Mouse (Mus musculus): ENCODE results near the gene Kncn. TPM values are rescaled to one million over a fixed set of nuclear protein-coding genes. Genes with fewer than 3 reads are reported as not detected.

Gene Kncn
- polyA plus RNA-seq, 1 experiment from 2014 or later, result not detected

Other genes with a start within 250 kb of the Kncn start
- gene Cyp4b1, start 236.7 kb upstream of the Kncn start, polyA plus RNA-seq (2014; fragmentation: Nextera tagmentation; extraction: Ambion mirVana), result 0.53 and 0.83 TPM in 2 replicates
- gene Efcab14, start 146.7 kb upstream of the Kncn start, polyA plus RNA-seq (2014; fragmentation: Nextera tagmentation; extraction: Ambion mirVana), result 42.8 and 43.2 TPM in 2 replicates
- gene Tex38, start 103.4 kb upstream of the Kncn start, polyA plus RNA-seq (2014; fragmentation: Nextera tagmentation; extraction: Ambion mirVana), result 0.28 and 0.34 TPM in 2 replicates
- gene Atpaf1, start 99.6 kb upstream of the Kncn start, polyA plus RNA-seq (2014; fragmentation: Nextera tagmentation; extraction: Ambion mirVana), result 77.7 and 77.9 TPM in 2 replicates
- gene Mob3c, start 56.3 kb upstream of the Kncn start, polyA plus RNA-seq (2014; fragmentation: Nextera tagmentation; extraction: Ambion mirVana), result 6.1 and 6.5 TPM in 2 replicates
- gene Mknk1, start 45.2 kb upstream of the Kncn start, polyA plus RNA-seq (2014; fragmentation: Nextera tagmentation; extraction: Ambion mirVana), result 16.0 and 18.8 TPM in 2 replicates
- not detected in 2 replicates for gene 6430628N08Rik, start 6.3 kb downstream of the Kncn start, polyA plus RNA-seq (2014; fragmentation: Nextera tagmentation; extraction: Ambion mirVana)
- not detected in 2 replicates for gene Dmbx1, start 55.5 kb downstream of the Kncn start, polyA plus RNA-seq (2014; fragmentation: Nextera tagmentation; extraction: Ambion mirVana)
- 0.94 and 1.1 TPM in 2 replicates for gene Faah, start 133.5 kb downstream of the Kncn start, polyA plus RNA-seq (2014; fragmentation: Nextera tagmentation; extraction: Ambion mirVana)
- gene Nsun4, start 169.5 kb downstream of the Kncn start, polyA plus RNA-seq (2014; fragmentation: Nextera tagmentation; extraction: Ambion mirVana), result 25.9 and 27.8 TPM in 2 replicates
- gene Uqcrh, start 190.7 kb downstream of the Kncn start, polyA plus RNA-seq (2014; fragmentation: Nextera tagmentation; extraction: Ambion mirVana), result 941 and 954 TPM in 2 replicates
- gene Lrrc41, start 190.9 kb downstream of the Kncn start, polyA plus RNA-seq (2014; fragmentation: Nextera tagmentation; extraction: Ambion mirVana), result 61.0 and 61.3 TPM in 2 replicates
- gene Rad54l, start 239.3 kb downstream of the Kncn start, polyA plus RNA-seq (2014; fragmentation: Nextera tagmentation; extraction: Ambion mirVana), result 24.3 and 29.1 TPM in 2 replicates
- 57.9 and 62.2 TPM in 2 replicates for gene Pomgnt1, start 239.4 kb downstream of the Kncn start, polyA plus RNA-seq (2014; fragmentation: Nextera tagmentation; extraction: Ambion mirVana)